Mouse (Mus musculus): ENCODE results near the gene Colgalt1. TPM values are rescaled to one million over a fixed set of nuclear protein-coding genes. Genes with fewer than 3 reads are reported as not detected.
A peak's percentile ranks its signal among the peaks of the same experiment; 100 is the strongest.

Colgalt1 gene
- polyA plus RNA-seq, 1 experiment from 2014 or later, result 46.6 TPM

GRCm38 (mm10) chr8:71659751-71660150 lies 49.0 kb downstream of the Colgalt1 start:
- 77% methylated on average over 1 of the region's 1 CpGs for WGBS

GRCm38 (mm10) chr8:71660325-71661120 lies 49.7 kb downstream of the Colgalt1 start:
- peak; percentile 93 for DNase-seq (ENCODE audit: low spot score)

More at GRCm38 (mm10) chr8:71659751-71660150, 49.0 kb downstream of the Colgalt1 start:
- Histone ChIP-seq H3K9ac (ENCODE audit: low read length) (no peak overlapping the region), H3K27ac (replicated peaks; ENCODE audit: low read depth, low read length) (no peak overlapping the region), H3K27me3 (ENCODE audit: control insufficient read depth, insufficient read depth, low read length) (peaks cover 50% of the 10 kb centered on the region), H3K4me1 (ENCODE audit: control insufficient read depth, insufficient read depth, low read length) (no peaks in the 10 kb centered on the region), H3K4me2 (ENCODE audit: low read depth, severe bottlenecking) (no peak overlapping the region), H3K4me3 (ENCODE audit: low read depth, low read length) (no peak overlapping the region), H3K36me3 (ENCODE audit: control insufficient read depth, insufficient read depth, low read length) (no peaks in the 10 kb centered on the region), H3K9me3 (ENCODE audit: control insufficient read depth, low read length) (no peaks in the 10 kb centered on the region)
- ATAC-seq (ENCODE audit: insufficient number of reproducible peaks, low FRiP score, low TSS enrichment, low read depth) (no peak), DNase-seq (ENCODE audit: low spot score) (no peak)

GRCm38 (mm10) chr8:71665331-71666130 lies 54.7 kb downstream of the Colgalt1 start:
- WGBS, result 4% methylated on average over 21 of the region's 22 CpGs
- DNase-seq (ENCODE audit: low spot score), result peak; percentile 85
- Histone ChIP-seq H3K9me3 (ENCODE audit: control insufficient read depth, low read length) (no peaks in the 10 kb centered on the region), H3K4me3 (ENCODE audit: low read depth, low read length) (0 out of 2 replicates have a peak overlapping the region, but pooled peaks have one; percentile 8), H3K4me2 (ENCODE audit: low read depth, severe bottlenecking) (peak overlapping the region; percentile 31), H3K27me3 (ENCODE audit: control insufficient read depth, insufficient read depth, low read length) (peaks cover 20% of the 10 kb centered on the region; the same call in 1 of the 2 replicates), H3K9ac (ENCODE audit: low read length) (no peak overlapping the region), H3K4me1 (ENCODE audit: control insufficient read depth, insufficient read depth, low read length) (peaks cover 9% of the 10 kb centered on the region), H3K36me3 (ENCODE audit: control insufficient read depth, insufficient read depth, low read length) (no peaks in the 10 kb centered on the region), H3K27ac (replicated peaks; ENCODE audit: low read depth, low read length) (no peak overlapping the region)
- ATAC-seq (ENCODE audit: insufficient number of reproducible peaks, low FRiP score, low TSS enrichment, low read depth), result peak; percentile 55

More at GRCm38 (mm10) chr8:71660325-71661120, 49.7 kb downstream of the Colgalt1 start:
- WGBS, result 8% methylated on average over 36 of the region's 36 CpGs
- no peak overlapping the region for H3K4me3 ChIP-seq (ENCODE audit: low read depth, low read length)
- H3K4me2 ChIP-seq (ENCODE audit: low read depth, severe bottlenecking), result no peak overlapping the region
- 0 out of 2 replicates have a peak, but pooled peaks have one; percentile 37 for ATAC-seq (ENCODE audit: insufficient number of reproducible peaks, low FRiP score, low TSS enrichment, low read depth)
- H3K27me3 ChIP-seq (ENCODE audit: control insufficient read depth, insufficient read depth, low read length), result peaks cover 42% of the 10 kb centered on the region
- H3K4me1 ChIP-seq (ENCODE audit: control insufficient read depth, insufficient read depth, low read length), result no peaks in the 10 kb centered on the region
- no peak overlapping the region for H3K9ac ChIP-seq (ENCODE audit: low read length)
- no peaks in the 10 kb centered on the region for H3K9me3 ChIP-seq (ENCODE audit: control insufficient read depth, low read length)
- no peaks in the 10 kb centered on the region for H3K36me3 ChIP-seq (ENCODE audit: control insufficient read depth, insufficient read depth, low read length)
- no peak overlapping the region for H3K27ac ChIP-seq (replicated peaks; ENCODE audit: low read depth, low read length)

GRCm38 (mm10) chr8:71666855-71667254 lies 56.1 kb downstream of the Colgalt1 start:
- no peak overlapping the region for H3K27ac ChIP-seq (replicated peaks; ENCODE audit: low read depth, low read length)
- no peaks in the 10 kb centered on the region for H3K36me3 ChIP-seq (ENCODE audit: control insufficient read depth, insufficient read depth, low read length)
- peaks cover 18% of the 10 kb centered on the region for H3K4me1 ChIP-seq (ENCODE audit: control insufficient read depth, insufficient read depth, low read length)
- WGBS, result 26% methylated on average over 1 of the region's 1 CpGs
- no peaks in the 10 kb centered on the region for H3K9me3 ChIP-seq (ENCODE audit: control insufficient read depth, low read length)
- DNase-seq (ENCODE audit: low spot score), result no peak
- ATAC-seq (ENCODE audit: insufficient number of reproducible peaks, low FRiP score, low TSS enrichment, low read depth), result no peak
- no peak overlapping the region for H3K4me2 ChIP-seq (ENCODE audit: low read depth, severe bottlenecking)
- H3K27me3 ChIP-seq (ENCODE audit: control insufficient read depth, insufficient read depth, low read length), result peaks cover 23% of the 10 kb centered on the region
- no peak overlapping the region for H3K4me3 ChIP-seq (ENCODE audit: low read depth, low read length)
- no peak overlapping the region for H3K9ac ChIP-seq (ENCODE audit: low read length)

GRCm38 (mm10) chr8:71667256-71667655 lies 56.5 kb downstream of the Colgalt1 start:
- Histone ChIP-seq H3K27ac (replicated peaks; ENCODE audit: low read depth, low read length) (no peak overlapping the region), H3K9ac (ENCODE audit: low read length) (no peak overlapping the region), H3K36me3 (ENCODE audit: control insufficient read depth, insufficient read depth, low read length) (no peaks in the 10 kb centered on the region), H3K27me3 (ENCODE audit: control insufficient read depth, insufficient read depth, low read length) (peaks cover 22% of the 10 kb centered on the region), H3K4me1 (ENCODE audit: control insufficient read depth, insufficient read depth, low read length) (peaks cover 18% of the 10 kb centered on the region), H3K4me3 (ENCODE audit: low read depth, low read length) (no peak overlapping the region), H3K4me2 (ENCODE audit: low read depth, severe bottlenecking) (no peak overlapping the region), H3K9me3 (ENCODE audit: control insufficient read depth, low read length) (no peaks in the 10 kb centered on the region)
- 59% methylated on average over 5 of the region's 5 CpGs for WGBS
- ATAC-seq (ENCODE audit: insufficient number of reproducible peaks, low FRiP score, low TSS enrichment, low read depth), result no peak
- DNase-seq (ENCODE audit: low spot score), result no peak

- no peaks in the 10 kb centered on the region for H3K36me3 ChIP-seq (ENCODE audit: control insufficient read depth, insufficient read depth, low read length)
- peaks cover 18% of the 10 kb centered on the region for H3K4me1 ChIP-seq (ENCODE audit: control insufficient read depth, insufficient read depth, low read length)
- no peak overlapping the region for H3K4me3 ChIP-seq (ENCODE audit: low read depth, low read length)
- DNase-seq (ENCODE audit: low spot score) (peak; percentile 64), ATAC-seq (ENCODE audit: insufficient number of reproducible peaks, low FRiP score, low TSS enrichment, low read depth) (no peak)
- H3K9ac ChIP-seq (ENCODE audit: low read length), result no peak overlapping the region
- H3K27ac ChIP-seq (replicated peaks; ENCODE audit: low read depth, low read length), result no peak overlapping the region
- 2% methylated on average over 21 of the region's 21 CpGs for WGBS
- H3K9me3 ChIP-seq (ENCODE audit: control insufficient read depth, low read length), result no peaks in the 10 kb centered on the region
- peaks cover 21% of the 10 kb centered on the region for H3K27me3 ChIP-seq (ENCODE audit: control insufficient read depth, insufficient read depth, low read length)
- H3K4me2 ChIP-seq (ENCODE audit: low read depth, severe bottlenecking), result peak overlapping the region; percentile 15; the same call in 1 of the 2 replicates
Observed at GRCm38 (mm10) chr8:71668220-71668975, 57.6 kb downstream of the Colgalt1 start.

GRCm38 (mm10) chr8:71670198-71670597 lies 59.4 kb downstream of the Colgalt1 start:
- peak overlapping the region; percentile 35; the same call in 1 of the 2 replicates for H3K4me3 ChIP-seq (ENCODE audit: low read depth, low read length)
- peaks cover 20% of the 10 kb centered on the region for H3K27me3 ChIP-seq (ENCODE audit: control insufficient read depth, insufficient read depth, low read length)
- peaks cover 18% of the 10 kb centered on the region for H3K4me1 ChIP-seq (ENCODE audit: control insufficient read depth, insufficient read depth, low read length)
- peak overlapping the region; percentile 90 for H3K4me2 ChIP-seq (ENCODE audit: low read depth, severe bottlenecking)
- no peaks in the 10 kb centered on the region for H3K36me3 ChIP-seq (ENCODE audit: control insufficient read depth, insufficient read depth, low read length)
- H3K27ac ChIP-seq (replicated peaks; ENCODE audit: low read depth, low read length), result no peak overlapping the region
- no peak for ATAC-seq (ENCODE audit: insufficient number of reproducible peaks, low FRiP score, low TSS enrichment, low read depth)
- no peak for DNase-seq (ENCODE audit: low spot score)
- H3K9me3 ChIP-seq (ENCODE audit: control insufficient read depth, low read length), result no peaks in the 10 kb centered on the region
- WGBS, result 16% methylated on average over 8 of the region's 12 CpGs
- no peak overlapping the region for H3K9ac ChIP-seq (ENCODE audit: low read length)
